Mouse (Mus musculus) CD8-positive naive resting alpha-beta T cell, adult 2 months (primary cell): ENCODE measurements around the gene Yjefn3.

Experiments
- DNase-seq, 2 experiments: peaks; one replicate each; pipeline ENCODE4 v3.0.0; 2022; ENCODE audit warnings: low read depth in 2 of 2, low spot score in 2 of 2

Gene Yjefn3

DNA sequence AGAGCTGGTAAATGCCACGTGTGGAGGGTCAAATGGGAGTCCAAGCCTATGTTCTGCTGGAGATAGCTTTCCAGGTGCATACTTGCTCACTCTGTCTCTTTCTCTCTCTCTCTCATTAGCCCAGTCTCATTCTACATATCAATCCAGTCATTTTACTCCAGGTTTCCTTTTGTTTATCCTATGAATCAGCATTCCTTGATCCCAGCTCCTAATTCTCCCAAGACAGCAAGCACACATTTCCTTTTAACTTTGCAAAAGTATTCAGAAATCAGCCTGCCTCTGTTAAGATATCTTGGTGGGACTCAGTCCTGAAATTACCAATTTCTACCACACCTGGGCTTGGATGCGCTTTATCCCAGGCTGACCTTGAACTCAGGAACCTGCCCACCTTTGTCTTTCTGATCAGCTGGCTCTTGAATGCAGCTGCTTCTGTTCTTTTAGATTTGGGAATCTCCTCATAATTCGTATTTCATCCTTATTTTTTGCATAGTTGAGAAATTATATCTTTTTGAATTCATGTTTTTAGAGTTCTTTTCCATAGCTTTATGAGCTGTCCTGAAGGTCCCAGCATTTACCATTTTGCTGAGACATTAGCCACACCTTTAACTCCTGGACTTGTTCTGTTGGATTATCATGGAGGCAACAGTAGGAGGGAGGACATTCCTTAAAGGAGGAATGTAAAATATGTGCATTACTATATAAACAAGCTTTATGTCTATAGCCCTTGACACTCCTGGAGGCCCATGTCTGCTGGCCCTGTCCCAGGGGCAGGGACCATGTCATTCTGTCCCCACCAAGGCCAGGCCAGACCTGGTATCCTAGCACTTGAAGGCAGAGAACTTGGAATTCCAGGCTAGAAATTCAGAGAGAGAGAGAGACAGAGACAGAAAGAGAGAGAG is 55.1 kb downstream of the Yjefn3 start:
- no peak for DNase-seq
